Mouse (Mus musculus) forebrain, embryonic 14.5 days (tissue): ENCODE measurements around the gene Wdr60. TPM values are rescaled to one million over a fixed set of nuclear protein-coding genes. Genes with fewer than 3 reads are reported as not detected.
A peak's percentile ranks its signal among the peaks of the same experiment; 100 is the strongest.

Experiments used
- ATAC-seq: fragments of 200-750 bp; cut with Nextera tagmentation; 2 replicates; pipeline ENCODE4 v1.8.0; 2017; ENCODE audit warnings: mild to moderate bottlenecking, moderate library complexity
- DNase-seq: peaks from one replicate; pipeline ENCODE4 v3.0.0-alpha.2; 2015; ENCODE audit warnings: low spot score
- H3K27ac ChIP-seq: fragments of 300-500 bp; sonication (generic); 2 replicates; pipeline ENCODE4 v1.5.1; 2014; ENCODE audit warnings: low read depth, mild to moderate bottlenecking, control low read depth, low read length, moderate library complexity
- H3K27me3 ChIP-seq: fragments of 300-500 bp; sonication (generic); replicated peaks from 2 replicates; pipeline ENCODE4 v1.6.1; 2014; ENCODE audit warnings: low read length, control low read depth, mixed read lengths; ENCODE audit not compliant: control insufficient read depth, insufficient read depth
- H3K36me3 ChIP-seq: fragments of 300-500 bp; sonication (generic); 2 replicates; pipeline ENCODE4 v1.6.1; 2014; ENCODE audit warnings: low read length, control low read depth; ENCODE audit not compliant: control insufficient read depth, insufficient read depth
- H3K4me1 ChIP-seq: fragments of 300-500 bp; sonication (generic); 2 replicates; pipeline ENCODE4 v1.6.1; 2014; ENCODE audit warnings: antibody characterized with exemption, low read length, control low read depth; ENCODE audit not compliant: control insufficient read depth, insufficient read depth
- H3K4me2 ChIP-seq: fragments of 300-500 bp; sonication (generic); 2 replicates; pipeline ENCODE4 v1.6.1; 2014; ENCODE audit warnings: mild to moderate bottlenecking, control low read depth, low read length
- H3K4me3 ChIP-seq: fragments of 300-500 bp; sonication (generic); 2 replicates; pipeline ENCODE4 v1.5.1; 2014; ENCODE audit warnings: low read depth, low read length, control low read depth
- H3K9ac ChIP-seq: fragments of 300-500 bp; sonication (generic); 2 replicates; pipeline ENCODE4 v1.6.1; 2014; ENCODE audit warnings: mild to moderate bottlenecking, low read length, control low read depth, moderate library complexity
- H3K9me3 ChIP-seq: fragments of 300-500 bp; sonication (generic); replicated peaks from 2 replicates; pipeline ENCODE4 v1.6.1; 2016; ENCODE audit warnings: low read length, control low read depth, mixed read lengths; ENCODE audit not compliant: control insufficient read depth
- WGBS: fragments of 180-500 bp; shearing (Covaris S2); extraction: QIAGEN DNeasy Blood & Tissue Kit; methylation state at CpG from one replicate; pipeline ENCODE4 v1.1.7; 2014; 5-methylcytosine and 5-hydroxymethylcytosine counted together
- polyA plus RNA-seq: library from polyadenylated mRNA; unstranded; fragments of >200 nt; fragmentation: Nextera tagmentation; extraction: Ambion mirVana; gene quantifications from 2 replicates; pipeline ENCODE4 v1.2.1, GENCODE M21; 2014

The Wdr60 gene
- polyA plus RNA-seq, 1 experiment from 2014 or later, result 12.5 TPM

- H3K27ac ChIP-seq, result no peak overlapping the region
- H3K9ac ChIP-seq, result no peak overlapping the region
- H3K4me3 ChIP-seq, result no peak overlapping the region
- no peaks in the 10 kb centered on the region for H3K4me1 ChIP-seq
- peaks cover 23% of the 10 kb centered on the region for H3K36me3 ChIP-seq
- H3K9me3 ChIP-seq, result no peaks in the 10 kb centered on the region
- WGBS, result 87% methylated on average over 8 of the region's 8 CpGs
- no peak overlapping the region for H3K4me2 ChIP-seq
- DNase-seq (no peak), ATAC-seq (no peak)
- H3K27me3 ChIP-seq, result no peaks in the 10 kb centered on the region
These were observed 8.2 kb downstream of the Wdr60 start for GRCm38 (mm10) chr12:116254652-116255051.

- Histone ChIP-seq H3K9ac (no peak overlapping the region), H3K4me3 (no peak overlapping the region), H3K4me2 (no peak overlapping the region), H3K4me1 (no peaks in the 10 kb centered on the region), H3K27ac (no peak overlapping the region), H3K9me3 (no peaks in the 10 kb centered on the region), H3K27me3 (no peaks in the 10 kb centered on the region), H3K36me3 (peaks cover 22% of the 10 kb centered on the region)
- DNase-seq (no peak), ATAC-seq (no peak)
- WGBS, result 91% methylated on average over 1 of the region's 1 CpGs
These were observed 18.2 kb downstream of the Wdr60 start for GRCm38 (mm10) chr12:116244601-116245000.

GRCm38 (mm10) chr12:116238803-116239202 lies 24.0 kb downstream of the Wdr60 start:
- H3K27me3 ChIP-seq, result no peaks in the 10 kb centered on the region
- H3K4me1 ChIP-seq, result no peaks in the 10 kb centered on the region
- H3K9ac ChIP-seq, result no peak overlapping the region
- 82% methylated on average over 3 of the region's 3 CpGs for WGBS
- no peak overlapping the region for H3K27ac ChIP-seq
- ATAC-seq (no peak), DNase-seq (no peak)
- no peaks in the 10 kb centered on the region for H3K9me3 ChIP-seq
- H3K4me2 ChIP-seq, result no peak overlapping the region
- H3K36me3 ChIP-seq, result peaks cover under 1% of the 10 kb centered on the region; the same call in 1 of the 2 replicates
- no peak overlapping the region for H3K4me3 ChIP-seq

- Histone ChIP-seq H3K27me3 (no peaks in the 10 kb centered on the region), H3K9ac (no peak overlapping the region), H3K27ac (no peak overlapping the region), H3K4me1 (no peaks in the 10 kb centered on the region), H3K4me2 (no peak overlapping the region), H3K4me3 (no peak overlapping the region), H3K9me3 (no peaks in the 10 kb centered on the region), H3K36me3 (0 out of 2 replicates have a peak, but pooled peaks cover 2% of the 10 kb centered on the region)
- ATAC-seq (no peak), DNase-seq (no peak)
These were observed 24.5 kb downstream of the Wdr60 start for GRCm38 (mm10) chr12:116238370-116238769.

- Histone ChIP-seq H3K27me3 (no peaks in the 10 kb centered on the region), H3K9me3 (no peaks in the 10 kb centered on the region), H3K4me3 (no peak overlapping the region), H3K36me3 (peaks cover 4% of the 10 kb centered on the region), H3K4me2 (no peak overlapping the region), H3K9ac (no peak overlapping the region), H3K27ac (no peak overlapping the region), H3K4me1 (no peaks in the 10 kb centered on the region)
- no peak for DNase-seq
- WGBS, result 84% methylated on average over 3 of the region's 3 CpGs
- ATAC-seq, result no peak
These were observed 26.2 kb downstream of the Wdr60 start for GRCm38 (mm10) chr12:116236658-116237057.

- Histone ChIP-seq H3K4me3 (no peak overlapping the region), H3K36me3 (peaks cover 6% of the 10 kb centered on the region), H3K27me3 (no peaks in the 10 kb centered on the region), H3K9ac (no peak overlapping the region), H3K27ac (no peak overlapping the region), H3K9me3 (no peaks in the 10 kb centered on the region), H3K4me1 (no peaks in the 10 kb centered on the region), H3K4me2 (no peak overlapping the region)
- ATAC-seq (no peak), DNase-seq (no peak)
- WGBS, result 83% methylated on average over 4 of the region's 4 CpGs
These were observed 27.5 kb downstream of the Wdr60 start for GRCm38 (mm10) chr12:116235356-116235755.

GRCm38 (mm10) chr12:116232061-116232460 lies 30.8 kb downstream of the Wdr60 start:
- no peak for ATAC-seq
- no peak overlapping the region for H3K9ac ChIP-seq
- DNase-seq, result no peak
- H3K4me1 ChIP-seq, result no peaks in the 10 kb centered on the region
- H3K9me3 ChIP-seq, result no peaks in the 10 kb centered on the region
- no peaks in the 10 kb centered on the region for H3K27me3 ChIP-seq
- H3K27ac ChIP-seq, result no peak overlapping the region
- WGBS, result 85% methylated on average over 1 of the region's 1 CpGs
- H3K4me3 ChIP-seq, result no peak overlapping the region
- H3K4me2 ChIP-seq, result no peak overlapping the region
- H3K36me3 ChIP-seq, result peaks cover 10% of the 10 kb centered on the region

- peak; percentile 2 for DNase-seq
- Histone ChIP-seq H3K27me3 (no peaks in the 10 kb centered on the region), H3K27ac (no peak overlapping the region), H3K9me3 (no peaks in the 10 kb centered on the region), H3K4me1 (no peaks in the 10 kb centered on the region), H3K9ac (no peak overlapping the region), H3K36me3 (peaks cover 10% of the 10 kb centered on the region), H3K4me3 (no peak overlapping the region), H3K4me2 (no peak overlapping the region)
- ATAC-seq, result no peak
- WGBS, result 81% methylated on average over 12 of the region's 12 CpGs
These were observed 31.2 kb downstream of the Wdr60 start for GRCm38 (mm10) chr12:116231612-116232011.

- Histone ChIP-seq H3K4me1 (no peaks in the 10 kb centered on the region), H3K27me3 (no peaks in the 10 kb centered on the region), H3K9me3 (no peaks in the 10 kb centered on the region), H3K36me3 (peaks cover 25% of the 10 kb centered on the region), H3K4me3 (no peak overlapping the region), H3K4me2 (no peak overlapping the region), H3K27ac (no peak overlapping the region), H3K9ac (no peak overlapping the region)
- 80% methylated on average over 3 of the region's 3 CpGs for WGBS
- DNase-seq (no peak), ATAC-seq (no peak)
These were observed 33.4 kb downstream of the Wdr60 start for GRCm38 (mm10) chr12:116229451-116229850.
